ENCODE assay signal across 11 mouse cellular contexts in genomic region chr5:76176411-76176810, GRCm38 (mm10). TPM values are rescaled to one million over a fixed set of nuclear protein-coding genes. Genes with fewer than 3 reads are reported as not detected.
A peak's percentile ranks its signal among the peaks of the same experiment; 100 is the strongest.
DNase-seq lines count a peak whose midpoint lies in the region; ATAC-seq lines count a peak whose summit lies in the region.
"Had no signal": no experiment of that assay in that cellular context is flagged by ENCODE, and none has a peak within 500 bp of the region (broad histone marks: within the 10 kb centered on the region; RNA-seq: fewer than 3 reads in every experiment).

No protein-coding gene starts in this region.

- H3K27ac ChIP-seq in intestine, embryonic 16.5 days (ENCODE audit: low read length), result no peak overlapping the region
- no peak overlapping the region for H3K27ac ChIP-seq in intestine, embryonic 15.5 days
- H3K27ac ChIP-seq in embryonic facial prominence, embryonic 12.5 days, result peak overlapping the region; percentile 24; the same call in 1 of the 2 replicates
- H3K27ac ChIP-seq: hindbrain, embryonic 13.5 days; liver, embryonic 13.5 days; neural tube, embryonic 15.5 days had no signal

- DNase-seq in R1 (ENCODE audit: low read depth, low spot score), result peak; percentile 64
- peak; percentile 23 for DNase-seq in heart, postnatal 4 days
- no peak for DNase-seq in thymus, postnatal 25 days
- DNase-seq: cerebellum, adult 11-12 months; liver, embryonic 13.5 days had no signal

- no peak overlapping the region for H3K9ac ChIP-seq in intestine, embryonic 16.5 days (ENCODE audit: low read depth, low read length)
- no peak overlapping the region for H3K9ac ChIP-seq in intestine, embryonic 15.5 days
- H3K9ac ChIP-seq in embryonic facial prominence, embryonic 12.5 days, result no peak overlapping the region
- H3K9ac ChIP-seq: hindbrain, embryonic 13.5 days; liver, embryonic 13.5 days; neural tube, embryonic 15.5 days had no signal

- peak; percentile 59; the same call in 1 of the 2 replicates for ATAC-seq in intestine, embryonic 16.5 days
- no peak for ATAC-seq in intestine, embryonic 15.5 days
- no peak for ATAC-seq in embryonic facial prominence, embryonic 12.5 days (ENCODE audit: insufficient number of reproducible peaks, insufficient read depth, low FRiP score, low TSS enrichment)
- no peak for ATAC-seq in megakaryocyte, adult 5-6 weeks (ENCODE audit: poor library complexity, severe bottlenecking)

- no peaks in the 10 kb centered on the region for H3K36me3 ChIP-seq in intestine, embryonic 16.5 days (ENCODE audit: control insufficient read depth, insufficient read depth, low read length)
- no peaks in the 10 kb centered on the region for H3K36me3 ChIP-seq in intestine, embryonic 15.5 days
- no peaks in the 10 kb centered on the region for H3K36me3 ChIP-seq in embryonic facial prominence, embryonic 12.5 days
- H3K36me3 ChIP-seq: hindbrain, embryonic 13.5 days; liver, embryonic 13.5 days; neural tube, embryonic 15.5 days had no signal

- no peak overlapping the region for H3K4me3 ChIP-seq in intestine, embryonic 16.5 days (ENCODE audit: low read length)
- H3K4me3 ChIP-seq in intestine, embryonic 15.5 days (replicated peaks), result no peak overlapping the region
- no peak overlapping the region for H3K4me3 ChIP-seq in embryonic facial prominence, embryonic 12.5 days
- H3K4me3 ChIP-seq: hindbrain, embryonic 13.5 days; liver, embryonic 13.5 days; neural tube, embryonic 15.5 days had no signal

- 40% methylated on average over 3 of the region's 3 CpGs for WGBS in intestine, embryonic 16.5 days
- 38% methylated on average over 3 of the region's 3 CpGs for WGBS in intestine, embryonic 15.5 days
- 28% methylated on average over 3 of the region's 3 CpGs for WGBS in embryonic facial prominence, embryonic 12.5 days

- peaks cover 15% of the 10 kb centered on the region for H3K4me1 ChIP-seq in intestine, embryonic 16.5 days (ENCODE audit: control insufficient read depth, insufficient read depth, low read length)
- H3K4me1 ChIP-seq in intestine, embryonic 15.5 days (replicated peaks), result peaks cover 6% of the 10 kb centered on the region; the same call in 1 of the 2 replicates
- peaks cover 9% of the 10 kb centered on the region for H3K4me1 ChIP-seq in embryonic facial prominence, embryonic 12.5 days
- H3K4me1 ChIP-seq: hindbrain, embryonic 13.5 days; neural tube, embryonic 15.5 days had no signal

- no peak overlapping the region for H3K4me2 ChIP-seq in intestine, embryonic 16.5 days (ENCODE audit: low read depth, low read length)
- H3K4me2 ChIP-seq in intestine, embryonic 15.5 days (replicated peaks), result no peak overlapping the region
- no peak overlapping the region for H3K4me2 ChIP-seq in embryonic facial prominence, embryonic 12.5 days (replicated peaks)
- H3K4me2 ChIP-seq: hindbrain, embryonic 13.5 days; liver, embryonic 13.5 days; neural tube, embryonic 15.5 days had no signal

- H3K27me3 ChIP-seq in intestine, embryonic 16.5 days (replicated peaks; ENCODE audit: control insufficient read depth, insufficient read depth, low read length), result no peaks in the 10 kb centered on the region
- no peaks in the 10 kb centered on the region for H3K27me3 ChIP-seq in intestine, embryonic 15.5 days (replicated peaks)
- H3K27me3 ChIP-seq in embryonic facial prominence, embryonic 12.5 days, result no peaks in the 10 kb centered on the region
- H3K27me3 ChIP-seq: hindbrain, embryonic 13.5 days; neural tube, embryonic 15.5 days had no signal

- H3K9me3 ChIP-seq in intestine, embryonic 16.5 days (ENCODE audit: control insufficient read depth, low read length), result no peaks in the 10 kb centered on the region
- no peaks in the 10 kb centered on the region for H3K9me3 ChIP-seq in intestine, embryonic 15.5 days
- H3K9me3 ChIP-seq in embryonic facial prominence, embryonic 12.5 days, result no peaks in the 10 kb centered on the region
- H3K9me3 ChIP-seq: hindbrain, embryonic 13.5 days; liver, embryonic 13.5 days; neural tube, embryonic 15.5 days had no signal

RNA-seq across cellular contexts. Expression of gene Tmem165, which starts 7.3 kb away (rescaled TPM):
- polyA plus RNA-seq in intestine, embryonic 16.5 days (2015; fragmentation: Nextera tagmentation; extraction: Ambion mirVana), result 58.8 and 60.5 TPM in 2 replicates
- 82.1 and 87.6 TPM in 2 replicates for polyA plus RNA-seq in intestine, embryonic 15.5 days (2015; fragmentation: Nextera tagmentation; extraction: Ambion mirVana)
- polyA plus RNA-seq in embryonic facial prominence, embryonic 12.5 days (2016; fragmentation: Nextera tagmentation; extraction: Ambion mirVana), result 142 and 148 TPM in 2 replicates
- 10 to 100 TPM; 49.4 to 50.4 TPM for total RNA-seq in heart, postnatal 4 days (2021)
- total RNA-seq in megakaryocyte, adult 5-6 weeks (2015), result 122 and 135 TPM in 2 replicates
- 101 and 102 TPM in 2 replicates for total RNA-seq in megakaryocyte, adult 5-6 weeks (2017)

RNA-seq across cellular contexts. Expression of gene Srd5a3, which starts 36.3 kb away (rescaled TPM):
- 40.8 and 43.0 TPM in 2 replicates for polyA plus RNA-seq in intestine, embryonic 16.5 days (2015; fragmentation: Nextera tagmentation; extraction: Ambion mirVana)
- polyA plus RNA-seq in intestine, embryonic 15.5 days (2015; fragmentation: Nextera tagmentation; extraction: Ambion mirVana), result 37.6 and 38.7 TPM in 2 replicates
- polyA plus RNA-seq in embryonic facial prominence, embryonic 12.5 days (2016; fragmentation: Nextera tagmentation; extraction: Ambion mirVana), result 29.8 and 30.9 TPM in 2 replicates
- 10 to 100 TPM; 20.8 to 23.7 TPM for total RNA-seq in heart, postnatal 4 days (2021)
- total RNA-seq in megakaryocyte, adult 5-6 weeks (2015), result 83.1 and 104 TPM in 2 replicates
- 45.7 and 59.7 TPM in 2 replicates for total RNA-seq in megakaryocyte, adult 5-6 weeks (2017)
